Mouse (Mus musculus) heart, postnatal 0 days (tissue): ENCODE measurements around the gene Prr36. TPM values are rescaled to one million over a fixed set of nuclear protein-coding genes. Genes with fewer than 3 reads are reported as not detected.
A peak's percentile ranks its signal among the peaks of the same experiment; 100 is the strongest.
"Not testable (repeated sequence)": the region's sequence is repeated elsewhere in the genome, so short reads cannot be mapped to it uniquely, and the experiment has no call there.

Experiments used
- ATAC-seq: fragments of 200-750 bp; cut with Nextera tagmentation; 2 replicates; pipeline ENCODE4 v1.8.0; 2017; ENCODE audit warnings: low read depth, moderate number of reproducible peaks, moderate library complexity; ENCODE audit not compliant: insufficient read depth
- DNase-seq: peaks from one replicate; pipeline ENCODE4 v3.0.0-alpha.2; 2016; ENCODE audit warnings: low spot score
- H3K27ac ChIP-seq: fragments of 300-500 bp; sonication (generic); 2 replicates; pipeline ENCODE4 v1.5.1; 2014; ENCODE audit warnings: low read depth, mild to moderate bottlenecking
- H3K27me3 ChIP-seq: fragments of 300-500 bp; sonication (generic); 2 replicates; pipeline ENCODE4 v1.6.1; 2014; ENCODE audit warnings: low read length, mixed read lengths; ENCODE audit not compliant: control insufficient read depth, insufficient read depth
- H3K36me3 ChIP-seq: fragments of 300-500 bp; sonication (generic); replicated peaks from 2 replicates; pipeline ENCODE4 v1.6.1; 2014; ENCODE audit warnings: low read length, mixed read lengths; ENCODE audit not compliant: control insufficient read depth, insufficient read depth
- H3K4me1 ChIP-seq: fragments of 300-500 bp; sonication (generic); 2 replicates; pipeline ENCODE4 v1.6.1; 2014; ENCODE audit warnings: antibody characterized with exemption; ENCODE audit not compliant: control insufficient read depth, insufficient read depth
- H3K4me2 ChIP-seq: fragments of 300-500 bp; sonication (generic); 2 replicates; pipeline ENCODE4 v1.6.1; 2014; ENCODE audit warnings: low read depth, mild to moderate bottlenecking, low read length, moderate library complexity
- H3K4me3 ChIP-seq: fragments of 300-500 bp; sonication (generic); 2 replicates; pipeline ENCODE4 v1.5.1; 2014; ENCODE audit warnings: low read depth, low read length
- H3K9ac ChIP-seq: fragments of 300-500 bp; sonication (generic); replicated peaks from 2 replicates; pipeline ENCODE4 v1.6.1; 2014; ENCODE audit warnings: low read depth, low read length, mixed read lengths
- H3K9me3 ChIP-seq: fragments of 300-500 bp; sonication (generic); replicated peaks from 2 replicates; pipeline ENCODE4 v1.6.1; 2016; ENCODE audit warnings: low read length; ENCODE audit not compliant: control insufficient read depth
- CTCF ChIP-seq: IDR thresholded peaks from 2 replicates; pipeline ENCODE4 v1.5.1; 2016; ENCODE audit warnings: antibody characterized with exemption, control low read depth, low read depth
- EP300 ChIP-seq: IDR thresholded peaks from 2 replicates; pipeline ENCODE4 v1.6.1; 2016; ENCODE audit warnings: antibody characterized with exemption, low read depth
- WGBS: fragments of 180-500 bp; shearing (Covaris S2); extraction: QIAGEN DNeasy Blood & Tissue Kit; methylation state at CpG from one replicate; pipeline ENCODE4 v1.1.7; 2014; 5-methylcytosine and 5-hydroxymethylcytosine counted together
- polyA plus RNA-seq: library from polyadenylated mRNA; unstranded; fragments of >200 nt; fragmentation: Nextera tagmentation; extraction: Ambion mirVana; gene quantifications from 2 replicates; pipeline ENCODE4 v1.2.1, GENCODE M21; 2015
- total RNA-seq: library from RNA; depleted of rRNA; stranded (reverse); fragments of >200 nt; gene quantifications from 2 replicates; pipeline ENCODE4 v1.2.3, GENCODE M21; 2014; ENCODE audit warnings: low replicate concordance

Prr36 gene
- total and polyA plus RNA-seq, 2 experiments from 2014 or later = 0.04 TPM; not detected in 1

- Histone ChIP-seq H3K27ac (no peak overlapping the region), H3K4me1 (peaks cover 11% of the 10 kb centered on the region), H3K36me3 (peaks cover 61% of the 10 kb centered on the region), H3K4me2 (peak overlapping the region; percentile 97), H3K4me3 (peak overlapping the region; percentile 66), H3K9me3 (no peaks in the 10 kb centered on the region), H3K27me3 (no peaks in the 10 kb centered on the region), H3K9ac (peak overlapping the region; percentile 62)
- ATAC-seq (peak; percentile 52), DNase-seq (no peak)
- 1% methylated on average over 32 of the region's 32 CpGs for WGBS
- no peak for TF ChIP-seq CTCF
- no peak for TF ChIP-seq EP300
Measured at GRCm38 (mm10) chr8:4258678-4259077, 41.4 kb upstream of the Prr36 start.

GRCm38 (mm10) chr8:4258233-4258632, 41.0 kb upstream of the Prr36 start:
- DNase-seq = peak; percentile 49
- peak; percentile 45 for ATAC-seq
- Histone ChIP-seq H3K27ac (no peak overlapping the region), H3K9ac (peak overlapping the region; percentile 62), H3K9me3 (no peaks in the 10 kb centered on the region), H3K36me3 (peaks cover 57% of the 10 kb centered on the region), H3K4me2 (peak overlapping the region; percentile 97), H3K4me3 (peak overlapping the region; percentile 66), H3K4me1 (peaks cover 14% of the 10 kb centered on the region), H3K27me3 (no peaks in the 10 kb centered on the region)
- whole genome bisulfite sequencing = 4% methylated on average over 35 of the region's 35 CpGs
- TF ChIP-seq EP300 = no peak
- TF ChIP-seq CTCF = peak; percentile 77

GRCm38 (mm10) chr8:4257350-4257749, 40.1 kb upstream of the Prr36 start:
- DNase-seq = no peak
- WGBS = 84% methylated on average over 4 of the region's 4 CpGs

GRCm38 (mm10) chr8:4256911-4257310, 39.7 kb upstream of the Prr36 start:
- Histone ChIP-seq H3K4me3 (no peak overlapping the region), H3K9ac (no peak overlapping the region), H3K4me2 (no peak overlapping the region), H3K27me3 (no peaks in the 10 kb centered on the region), H3K36me3 (peaks cover 43% of the 10 kb centered on the region), H3K9me3 (no peaks in the 10 kb centered on the region), H3K27ac (no peak overlapping the region), H3K4me1 (peaks cover 18% of the 10 kb centered on the region)
- DNase-seq (no peak), ATAC-seq (no peak)
- TF ChIP-seq CTCF (no peak), EP300 (no peak)
- 35% methylated on average over 4 of the region's 4 CpGs for WGBS

More at GRCm38 (mm10) chr8:4257350-4257749, 40.1 kb upstream of the Prr36 start:
- Histone ChIP-seq H3K9me3 (no peaks in the 10 kb centered on the region), H3K4me1 (peaks cover 17% of the 10 kb centered on the region), H3K36me3 (peaks cover 48% of the 10 kb centered on the region), H3K4me3 (no peak overlapping the region), H3K27ac (no peak overlapping the region), H3K27me3 (no peaks in the 10 kb centered on the region), H3K9ac (no peak overlapping the region), H3K4me2 (no peak overlapping the region)
- no peak for ATAC-seq
- TF ChIP-seq CTCF = no peak
- TF ChIP-seq EP300 = no peak

GRCm38 (mm10) chr8:4255471-4255870, 38.2 kb upstream of the Prr36 start:
- DNase-seq, H3K9me3 ChIP-seq, ATAC-seq, H3K27me3 ChIP-seq, H3K9ac ChIP-seq, H3K4me2 ChIP-seq, H3K27ac ChIP-seq, H3K4me3 ChIP-seq: not testable (repeated sequence)
- H3K4me1 ChIP-seq = peaks cover 18% of the 10 kb centered on the region
- 83% methylated on average over 7 of the region's 7 CpGs for WGBS
- peaks cover 29% of the 10 kb centered on the region for H3K36me3 ChIP-seq

GRCm38 (mm10) chr8:4254001-4254400, 36.7 kb upstream of the Prr36 start:
- TF ChIP-seq EP300 = no peak
- peak; percentile 55 for TF ChIP-seq CTCF
- Histone ChIP-seq H3K9me3 (no peaks in the 10 kb centered on the region), H3K4me3 (peak overlapping the region; percentile 84), H3K27me3 (no peaks in the 10 kb centered on the region), H3K4me1 (peaks cover 18% of the 10 kb centered on the region), H3K27ac (no peak overlapping the region), H3K4me2 (peak overlapping the region; percentile 89), H3K36me3 (peaks cover 20% of the 10 kb centered on the region), H3K9ac (no peak overlapping the region)
- ATAC-seq (no peak), DNase-seq (peak; percentile 48)
- WGBS = 72% methylated on average over 6 of the region's 6 CpGs
